Mouse (Mus musculus): Measurements from ENCODE around the gene Serpina3k. TPM values are rescaled to one million over a fixed set of nuclear protein-coding genes. Genes with fewer than 3 reads are reported as not detected.

The Serpina3k gene
- polyA plus RNA-seq (2017; shearing (Covaris generic)): not detected

DNA sequence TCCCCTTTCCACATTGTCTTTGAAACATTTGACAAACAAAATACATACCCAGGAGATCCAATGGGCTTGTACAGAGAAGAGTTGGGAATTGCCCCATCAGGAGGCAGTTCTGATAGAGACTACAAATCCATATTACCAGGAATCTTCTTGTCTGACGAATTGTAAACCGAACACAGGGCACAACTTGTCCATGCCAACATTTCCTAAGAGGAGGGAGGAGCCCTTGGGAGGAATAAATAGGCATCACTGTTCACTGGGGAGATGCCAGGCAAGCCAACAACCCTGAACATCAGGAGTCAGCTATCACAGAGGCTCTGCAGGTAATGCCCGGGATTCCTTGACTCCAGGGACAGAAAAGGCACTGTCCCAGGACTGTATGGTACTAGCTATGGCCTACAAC lies at the start of gene Serpina3k, which contains the start of gene Serpina3m:
Gene Serpina3k (plus strand): TSS at position 261 of the 400 bp plus-strand sequence.
Gene Serpina3m (plus strand): TSS at position 261 of the 400 bp plus-strand sequence.

DNA sequence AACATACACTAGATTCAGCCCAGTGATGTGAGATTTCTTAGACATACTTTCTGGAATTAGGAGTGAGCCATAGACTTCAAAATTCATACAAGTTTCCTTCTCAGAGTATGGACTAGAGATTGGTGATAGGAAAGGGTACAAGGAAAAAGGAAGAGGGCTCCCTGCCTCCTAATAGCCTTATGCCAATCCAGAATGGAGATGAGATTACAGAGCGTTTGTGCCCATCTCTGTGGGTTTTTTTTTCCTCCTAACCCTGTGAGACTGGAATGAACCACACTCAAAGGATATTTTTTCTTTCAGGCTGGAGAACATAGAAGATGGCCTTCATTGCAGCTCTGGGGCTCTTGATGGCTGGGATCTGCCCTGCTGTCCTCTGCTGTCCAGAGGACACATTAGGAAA lies 24.0 kb upstream of the Serpina3k start, which contains the start of gene Serpina3j:
Gene Serpina3j (plus strand): TSS at position 301 of the 400 bp plus-strand sequence.

Other genes starting within 250 kb of the Serpina3k start
- gene Serpina5, start 237.4 kb upstream of the Serpina3k start, polyA plus RNA-seq (2017; shearing (Covaris generic)): not detected
- gene Serpina3a, start 225.8 kb upstream of the Serpina3k start, polyA plus RNA-seq (2017; shearing (Covaris generic)): not detected
- not detected for gene Serpina3b, start 210.5 kb upstream of the Serpina3k start, polyA plus RNA-seq (2017; shearing (Covaris generic))
- gene Serpina3c, start 184.6 kb upstream of the Serpina3k start, polyA plus RNA-seq (2017; shearing (Covaris generic)): not detected
- gene Serpina3f, start 123.9 kb upstream of the Serpina3k start, polyA plus RNA-seq (2017; shearing (Covaris generic)): 12.5 TPM
- 312 TPM for gene Serpina3g, start 102.2 kb upstream of the Serpina3k start, polyA plus RNA-seq (2017; shearing (Covaris generic))
- not detected for gene Serpina3i, start 75.4 kb upstream of the Serpina3k start, polyA plus RNA-seq (2017; shearing (Covaris generic))
- gene Serpina3j, start 23.9 kb upstream of the Serpina3k start, polyA plus RNA-seq (2017; shearing (Covaris generic)): not detected
- not detected for gene Serpina3m, start within 50 bp of the Serpina3k start, polyA plus RNA-seq (2017; shearing (Covaris generic))
- gene Serpina3n, start 68.2 kb downstream of the Serpina3k start, polyA plus RNA-seq (2017; shearing (Covaris generic)): not detected
- gene Gsc, start 134.8 kb downstream of the Serpina3k start, polyA plus RNA-seq (2017; shearing (Covaris generic)): not detected

Measured in activated CD4-positive, CD25-positive, alpha-beta regulatory T cell, adult 9 weeks (primary cell).